Mouse (Mus musculus) mouse trophoblast stem cell (cell line): ENCODE data around the gene Pak4.

Source experiments
- in situ Hi-C, 2 experiments: fragments of 300-500 bp; cut with MseI, MboI; formaldehyde crosslinking; loops; 2 replicates in 1 of 2; 3 replicates in 1 of 2; pipeline ENCODE4 v1.15.1; 2025

The Pak4 gene

GRCm38 (mm10) chr7:28597642-28598446 is at the start of gene Pak4, which contains the start of gene Samd4b:
Gene Pak4 (minus strand): TSS chr7:28598185.
Gene Samd4b (minus strand): TSS chr7:28598144.
- in situ Hi-C loops, result no loop called here

- in situ Hi-C loops, result no loop called here
Observed at GRCm38 (mm10) chr7:28647016-28647415, 49.0 kb upstream of the Pak4 start.

- in situ Hi-C loops, result no loop called here
Observed at GRCm38 (mm10) chr7:28645947-28646475, 48.0 kb upstream of the Pak4 start.

GRCm38 (mm10) chr7:28645366-28645765 is 47.4 kb upstream of the Pak4 start:
- in situ Hi-C loops, result no loop called here

- in situ Hi-C loops, result no loop called here
Observed at GRCm38 (mm10) chr7:28641546-28641945, 43.6 kb upstream of the Pak4 start.

- in situ Hi-C loops, result no loop called here
Observed at GRCm38 (mm10) chr7:28637511-28637910, 39.5 kb upstream of the Pak4 start.

GRCm38 (mm10) chr7:28634128-28634527 is 36.1 kb upstream of the Pak4 start:
- in situ Hi-C loops, result no loop called here

- in situ Hi-C loops, result no loop called here
Observed at GRCm38 (mm10) chr7:28631073-28631472, 33.1 kb upstream of the Pak4 start, which contains the start of gene Acp7. Gene Acp7 (minus strand): TSS chr7:28631332.

- in situ Hi-C loops, result no loop called here
Observed at GRCm38 (mm10) chr7:28624791-28625190, 26.8 kb upstream of the Pak4 start.

GRCm38 (mm10) chr7:28619098-28619715 is 21.2 kb upstream of the Pak4 start:
- in situ Hi-C loops, result no loop called here

GRCm38 (mm10) chr7:28605951-28606350 is 8.0 kb upstream of the Pak4 start:
- in situ Hi-C loops, result loop anchor here in 1 of 2 experiments (10.0 kb wide), 1 partner anchor 111 kb away; no protein-coding TSS in a partner anchor

- in situ Hi-C loops, result loop anchor here (5.0 to 10.0 kb wide), 2 partner anchors 36 to 109 kb away; no protein-coding TSS in a partner anchor
Observed at GRCm38 (mm10) chr7:28603788-28604187, 5.8 kb upstream of the Pak4 start.

- in situ Hi-C loops, result loop anchor here (5.0 to 10.0 kb wide), 2 partner anchors 36 to 108 kb away; no protein-coding TSS in a partner anchor
Observed at GRCm38 (mm10) chr7:28603136-28603535, 5.2 kb upstream of the Pak4 start.

- in situ Hi-C loops, result loop anchor here (5.0 to 10.0 kb wide), 2 partner anchors 34 to 107 kb away; no protein-coding TSS in a partner anchor
Observed at GRCm38 (mm10) chr7:28601668-28602067, 3.7 kb upstream of the Pak4 start.

- in situ Hi-C loops, result loop anchor here (5.0 to 10.0 kb wide), 2 partner anchors 34 to 106 kb away; no protein-coding TSS in a partner anchor
Observed at GRCm38 (mm10) chr7:28601029-28601428, 3.0 kb upstream of the Pak4 start.

- in situ Hi-C loops, result no loop called here
Observed at GRCm38 (mm10) chr7:28598951-28599350, 966 bp upstream of the Pak4 start.

GRCm38 (mm10) chr7:28597277-28597570 is 761 bp downstream of the Pak4 start:
- in situ Hi-C loops, result no loop called here

- in situ Hi-C loops, result no loop called here
Observed at GRCm38 (mm10) chr7:28596436-28597276, 1.3 kb downstream of the Pak4 start.

- in situ Hi-C loops, result no loop called here
Observed at GRCm38 (mm10) chr7:28595751-28596435, 2.1 kb downstream of the Pak4 start.

- in situ Hi-C loops, result no loop called here
Observed at GRCm38 (mm10) chr7:28593206-28594111, 4.5 kb downstream of the Pak4 start.
